Mouse (Mus musculus) Patski (cell line): ENCODE data around the gene Med24. TPM values are rescaled to one million over a fixed set of nuclear protein-coding genes. Genes with fewer than 3 reads are reported as not detected.
A peak's percentile ranks its signal among the peaks of the same experiment; 100 is the strongest.

Source experiments
- ATAC-seq: fragments of 100-300 bp; one replicate; pipeline ENCODE4 v1.8.0; 2021
- CTCF ChIA-PET: fragments of 350-600 bp; sonication (Branson Sonifier 250); formaldehyde crosslinking; loops from one replicate; lab custom pipeline; 2022; ENCODE audit warnings: inconsistent platforms; lab: Charles Lee
- POLR2A ChIA-PET: fragments of 350-600 bp; sonication (Branson Sonifier 250); formaldehyde crosslinking; loops from one replicate; lab custom pipeline; 2022; ENCODE audit warnings: antibody characterized with exemption, inconsistent platforms; lab: Charles Lee
- DNase-seq: peaks from one replicate; pipeline ENCODE4 v3.0.0-alpha.2; 2011; ENCODE audit warnings: low read depth, low spot score
- H3K27me3 ChIP-seq: fragments of 371-371 bp; one replicate; pipeline ENCODE4 v1.5.1; 2021
- CTCF ChIP-seq: fragments of 100-300 bp; IDR thresholded peaks from one replicate; pipeline ENCODE4 v1.5.1; 2021
- in situ Hi-C: fragments of 300-500 bp; cut with MboI; formaldehyde crosslinking; loops from 3 replicates; pipeline ENCODE4 v1.11.1; 2018; ENCODE audit warnings: low pct_unique_long_range_greater_than_20kb, mixed read lengths
- polyA plus RNA-seq: library from polyadenylated mRNA; unstranded; gene quantifications from one replicate; pipeline ENCODE4 v1.2.3, GENCODE M21; 2021

Gene Med24
- polyA plus RNA-seq, 1 experiment from 2014 or later: 47.2 TPM

DNA sequence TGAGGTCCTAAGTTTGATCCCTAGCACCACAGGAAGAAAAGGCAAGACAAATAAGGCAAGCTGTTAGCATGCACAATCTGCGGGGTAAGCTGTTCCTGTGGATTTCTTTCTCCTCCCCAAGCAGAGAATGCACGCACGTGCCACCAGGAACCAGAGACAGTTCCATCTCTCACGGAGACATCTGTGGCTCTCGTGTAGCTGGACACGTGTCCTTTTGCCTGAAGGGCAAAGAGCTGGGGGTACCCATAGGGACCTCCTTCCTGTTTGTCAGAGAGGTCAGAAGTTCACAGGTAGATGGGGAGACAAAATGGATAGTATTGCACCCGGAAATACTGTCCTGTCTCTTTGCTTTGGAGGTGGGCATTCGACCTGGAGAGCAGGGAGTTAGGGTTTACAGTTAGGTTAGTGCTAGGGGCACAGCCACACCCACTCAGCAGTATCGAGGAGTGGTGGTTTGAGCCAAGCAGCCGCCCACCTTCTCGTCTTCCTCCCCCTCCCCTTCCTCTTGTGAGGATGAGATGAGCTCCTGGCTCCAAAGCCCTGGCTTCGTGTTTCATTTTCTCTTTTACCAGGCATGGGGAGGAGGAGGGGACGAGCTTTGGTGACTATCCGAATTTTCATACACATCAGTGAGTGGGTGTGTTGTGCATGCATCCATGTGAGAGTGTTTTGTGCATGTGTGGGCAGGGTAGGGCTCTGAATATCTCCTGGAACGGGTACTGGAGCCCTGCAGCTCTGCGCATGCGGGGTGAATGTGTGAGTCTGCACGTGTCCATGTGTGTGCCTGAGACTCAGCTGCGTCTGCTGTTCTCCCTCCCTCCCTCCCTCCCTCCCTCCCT, 17.8 kb upstream of the Med24 start:
- no peak for ATAC-seq
- no peak for DNase-seq

DNA sequence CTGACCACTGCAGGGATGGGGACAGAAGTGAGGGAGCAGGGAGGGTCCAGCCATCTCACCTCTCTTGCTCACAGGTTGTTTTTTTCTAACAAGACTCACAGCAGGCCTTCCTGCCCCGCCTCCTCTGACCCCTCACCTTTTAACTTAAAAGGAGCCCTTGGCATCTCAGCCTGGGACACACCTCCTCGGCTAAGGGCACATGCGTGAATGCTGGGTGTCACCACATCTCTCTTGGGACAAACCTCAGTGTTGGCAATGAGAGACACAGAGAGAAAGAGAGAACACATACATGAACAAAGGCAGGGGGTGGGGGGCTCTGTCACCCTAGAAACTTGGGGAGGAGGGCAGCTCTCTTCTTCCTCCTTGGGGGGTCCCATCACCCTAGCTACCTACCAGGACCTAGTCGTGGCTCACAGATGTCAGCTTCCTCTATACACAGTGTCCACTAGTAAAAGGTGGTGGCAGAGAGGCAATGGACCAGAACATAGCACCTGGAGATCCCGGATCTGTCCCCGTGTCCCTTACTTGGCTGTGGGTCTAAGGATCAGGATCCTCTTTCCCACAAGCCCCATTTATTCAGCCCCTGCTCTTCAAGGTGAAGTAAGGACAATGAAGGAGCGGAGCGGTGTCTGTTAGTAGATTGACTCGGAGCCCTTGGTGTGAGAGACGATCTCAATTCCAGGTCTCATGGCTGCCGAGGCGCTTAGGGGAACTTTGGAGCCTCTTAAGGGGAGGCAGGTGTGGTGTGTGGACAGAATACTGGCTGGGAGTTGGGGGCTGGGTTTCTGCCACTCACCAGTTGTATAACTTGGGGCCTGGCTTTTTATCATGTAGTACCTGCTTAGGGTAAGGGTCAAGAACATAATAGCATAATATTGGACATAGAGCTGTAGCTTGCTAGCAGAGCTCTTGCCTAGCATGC, 17.0 kb upstream of the Med24 start:
- no peaks in the 10 kb centered on the region for H3K27me3 ChIP-seq
- no peak for TF ChIP-seq CTCF
- in situ Hi-C loops: no loop called here
- ChIA-PET POLR2A (interaction anchor here (0.5 kb wide), 1 partner anchor 12 kb away, joined by 4 read pairs; no protein-coding TSS in a partner anchor), CTCF (interaction anchor here (1.1 to 5.7 kb wide), 3 partner anchors 26 to 40 kb away, joined by 4 to 40 read pairs (median 8); no protein-coding TSS in a partner anchor)
- no peak for ATAC-seq
- no peak for DNase-seq

More for the DNA sequence above, 17.8 kb upstream of the Med24 start:
- CTCF ChIA-PET: interaction anchor here (1.1 kb wide), 1 partner anchor 36 kb away, joined by 4 read pairs; no protein-coding TSS in a partner anchor
- POLR2A ChIA-PET: interaction anchor here (0.5 kb wide), 1 partner anchor 11 kb away, joined by 4 read pairs; no protein-coding TSS in a partner anchor
- no peak for TF ChIP-seq CTCF
- in situ Hi-C loops: no loop called here
- no peaks in the 10 kb centered on the region for H3K27me3 ChIP-seq

GRCm38 (mm10) chr11:98744456-98745019, 15.3 kb upstream of the Med24 start:
- in situ Hi-C loops: no loop called here
- no peak for TF ChIP-seq CTCF
- CTCF ChIA-PET: interaction anchor here (1.3 to 5.7 kb wide), 4 partner anchors 10 to 42 kb away, joined by 3 to 40 read pairs (median 12); no protein-coding TSS in a partner anchor

GRCm38 (mm10) chr11:98743655-98744345, 14.6 kb upstream of the Med24 start:
- POLR2A ChIA-PET: interaction anchor here (0.8 to 2.8 kb wide), 2 partner anchors 8 to 42 kb away, joined by 3 to 12 read pairs; no protein-coding TSS in a partner anchor
- no peaks in the 10 kb centered on the region for H3K27me3 ChIP-seq
- DNase-seq: no peak

More at GRCm38 (mm10) chr11:98744456-98745019, 15.3 kb upstream of the Med24 start:
- POLR2A ChIA-PET: interaction anchor here (0.6 to 0.8 kb wide), 2 partner anchors 27 to 41 kb away, joined by 3 to 12 read pairs; no protein-coding TSS in a partner anchor
- no peak for DNase-seq
- ATAC-seq: no peak
- no peaks in the 10 kb centered on the region for H3K27me3 ChIP-seq

DNA sequence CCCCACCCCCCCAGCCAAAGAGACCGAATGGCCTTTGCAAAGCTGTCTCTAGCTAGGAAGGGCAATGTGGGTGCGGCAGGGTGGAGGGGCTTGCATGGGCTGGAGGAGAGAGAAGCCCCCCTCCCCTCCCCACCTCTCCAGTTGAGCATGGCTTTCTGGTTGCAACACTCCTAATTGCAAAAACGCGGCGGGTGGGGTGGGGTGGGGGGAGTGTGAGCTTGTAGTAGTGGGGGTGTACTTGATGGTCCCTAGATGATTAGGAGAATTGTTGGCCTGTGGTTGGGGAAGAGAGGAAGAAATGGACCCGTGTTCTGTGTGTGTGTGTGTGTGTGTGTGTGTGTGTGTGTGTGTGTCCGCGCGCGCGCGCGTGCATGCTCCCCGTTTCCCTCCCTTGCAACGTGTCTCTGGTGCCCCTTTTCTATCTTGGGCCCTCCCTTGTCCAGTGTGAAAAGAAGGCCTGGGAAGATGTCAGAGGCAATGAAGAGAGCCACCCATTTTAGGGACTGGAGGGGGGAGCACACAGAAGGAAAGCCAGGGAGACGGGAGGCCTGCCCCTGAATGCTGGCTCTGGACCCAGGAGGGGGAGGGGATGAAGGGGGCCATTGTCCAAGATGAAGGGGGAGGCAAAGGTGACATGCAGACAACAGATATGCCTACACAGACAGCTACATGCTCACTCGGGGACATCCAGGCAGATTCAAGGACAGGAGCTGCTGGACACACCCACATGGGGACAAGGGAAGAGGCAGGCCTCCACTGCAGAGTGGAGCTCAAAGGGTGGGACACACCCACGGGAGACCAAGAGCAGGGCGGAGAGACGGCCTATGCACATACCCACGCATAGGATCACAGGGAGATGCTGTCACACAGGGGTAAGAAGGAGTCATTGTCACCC, 13.4 kb upstream of the Med24 start:
- in situ Hi-C loops: no loop called here
- DNase-seq (no peak), ATAC-seq (no peak)
- H3K27me3 ChIP-seq: no peaks in the 10 kb centered on the region
- POLR2A ChIA-PET: interaction anchor here (0.6 to 2.8 kb wide), 11 partner anchors 9 to 67 kb away, joined by 3 to 23 read pairs (median 4); partner anchors contain the start of genes Med24 and Msl1
- CTCF ChIA-PET: interaction anchor here (0.8 to 5.7 kb wide), 7 partner anchors 8 to 46 kb away, joined by 3 to 40 read pairs (median 8); partner anchors contain the start of gene Csf3
- no peak for TF ChIP-seq CTCF

More at GRCm38 (mm10) chr11:98743655-98744345, 14.6 kb upstream of the Med24 start:
- in situ Hi-C loops: no loop called here
- ATAC-seq: no peak
- no peak for TF ChIP-seq CTCF
- CTCF ChIA-PET: interaction anchor here (1.1 to 5.7 kb wide), 5 partner anchors 11 to 43 kb away, joined by 3 to 40 read pairs (median 8); partner anchors contain the start of gene Csf3

DNA sequence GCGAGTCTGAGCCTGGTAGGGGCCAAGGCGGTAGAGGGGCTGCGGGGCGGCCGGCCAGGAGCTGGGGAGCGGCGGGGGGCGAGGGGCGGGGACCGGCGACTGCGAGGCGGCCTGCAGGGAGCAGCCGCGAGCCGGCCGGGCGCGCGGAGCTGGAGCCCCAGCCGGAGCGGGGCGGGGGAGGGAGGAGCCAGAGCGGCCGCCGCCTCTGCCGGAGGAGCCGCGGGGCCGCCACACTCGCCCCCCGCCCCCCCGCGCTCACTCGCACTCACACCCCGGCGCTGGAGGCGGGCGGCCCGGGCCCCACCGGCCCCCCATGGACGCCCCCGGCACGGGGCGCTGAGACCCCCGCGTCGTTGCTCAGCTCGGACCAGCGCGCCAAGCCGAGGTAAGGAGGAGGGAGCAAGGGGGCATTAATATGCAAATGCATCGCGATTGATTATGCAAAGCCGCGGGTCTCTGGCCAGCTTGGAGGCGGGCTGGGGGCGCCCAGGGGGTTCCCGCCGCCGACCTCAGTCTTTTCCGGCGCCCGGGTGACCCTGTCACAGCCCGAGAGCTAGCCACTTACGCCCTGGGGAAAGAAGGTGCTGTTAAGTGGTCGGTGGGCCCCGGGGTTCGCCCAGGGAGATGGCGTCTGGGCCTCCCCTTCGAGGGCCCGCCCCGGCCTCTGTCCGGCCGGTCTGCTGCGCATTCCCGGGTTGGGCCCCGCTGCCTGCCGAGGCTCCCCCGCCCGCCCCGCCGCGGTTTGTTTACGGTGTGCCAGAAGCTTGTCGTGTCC, 12.6 kb upstream of the Med24 start:
- DNase-seq (no peak), ATAC-seq (peak; percentile 53)
- TF ChIP-seq CTCF: no peak
- in situ Hi-C loops: no loop called here
- H3K27me3 ChIP-seq: no peaks in the 10 kb centered on the region
- CTCF ChIA-PET: interaction anchor here (0.8 to 5.7 kb wide), 12 partner anchors 9 to 47 kb away, joined by 3 to 40 read pairs (median 6); no protein-coding TSS in a partner anchor
- POLR2A ChIA-PET: interaction anchor here (0.6 to 2.8 kb wide), 14 partner anchors 9 to 67 kb away, joined by 3 to 23 read pairs (median 4); partner anchors contain the start of genes Csf3, Med24 and Msl1

GRCm38 (mm10) chr11:98741051-98741620, 11.9 kb upstream of the Med24 start:
- no peak for ATAC-seq
- DNase-seq: no peak
- ChIA-PET POLR2A (interaction anchor here (0.6 to 2.8 kb wide), 11 partner anchors 8 to 55 kb away, joined by 3 to 23 read pairs (median 4); partner anchors contain the start of genes Csf3, Msl1 and Nr1d1), CTCF (interaction anchor here (1.0 to 5.7 kb wide), 11 partner anchors 9 to 48 kb away, joined by 3 to 40 read pairs (median 7); no protein-coding TSS in a partner anchor)
- no peak for TF ChIP-seq CTCF
- no peaks in the 10 kb centered on the region for H3K27me3 ChIP-seq
- in situ Hi-C loops: no loop called here
